Mouse (Mus musculus) ovary, adult 18-20 months (tissue): ENCODE results near the gene Acoxl.
A peak's percentile ranks its signal among the peaks of the same experiment; 100 is the strongest.

Experiments
- DNase-seq: peaks from one replicate; pipeline ENCODE4 v3.0.0; 2022; ENCODE audit warnings: low spot score, mixed read lengths

The Acoxl gene

DNA sequence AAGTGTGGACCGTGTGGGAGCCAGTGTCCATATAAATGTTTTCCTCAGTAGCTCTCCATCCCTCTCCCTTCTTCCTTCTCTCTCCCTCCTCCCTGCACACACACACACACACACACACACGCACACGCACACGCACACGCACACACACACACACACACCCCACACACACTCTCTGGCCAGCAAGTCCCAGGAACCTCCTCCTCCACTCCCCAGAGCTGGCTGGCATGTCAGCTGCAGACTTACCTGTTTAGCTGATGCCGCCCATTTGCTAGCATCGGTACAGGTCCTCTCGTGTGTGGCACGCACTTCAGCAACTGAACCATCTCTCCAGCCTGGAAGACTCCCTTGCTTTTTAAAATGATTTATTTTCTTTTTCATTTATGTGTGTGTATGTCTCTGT, 280.3 kb downstream of the Acoxl start:
- no peak for DNase-seq

DNA sequence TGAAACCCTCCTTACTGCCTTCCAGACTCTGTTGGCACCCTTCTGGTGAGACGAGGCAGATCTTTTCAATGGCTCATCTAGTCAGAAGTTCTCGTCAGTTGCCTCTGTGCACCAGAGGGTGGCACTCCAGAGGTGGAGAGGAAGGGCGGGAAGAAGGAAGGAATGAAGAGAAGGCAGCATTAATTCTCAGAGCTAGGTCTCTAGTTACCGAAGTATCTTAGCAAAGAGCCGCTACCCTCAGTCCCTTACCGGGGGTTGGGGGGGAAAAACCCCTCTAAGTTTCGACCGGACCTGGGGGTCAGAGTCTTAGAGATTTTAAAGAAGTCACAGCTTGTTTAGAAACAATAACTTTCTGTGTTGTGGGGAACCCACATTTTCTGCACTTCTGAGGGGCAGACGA, 283.8 kb downstream of the Acoxl start:
- DNase-seq = peak; percentile 32

DNA sequence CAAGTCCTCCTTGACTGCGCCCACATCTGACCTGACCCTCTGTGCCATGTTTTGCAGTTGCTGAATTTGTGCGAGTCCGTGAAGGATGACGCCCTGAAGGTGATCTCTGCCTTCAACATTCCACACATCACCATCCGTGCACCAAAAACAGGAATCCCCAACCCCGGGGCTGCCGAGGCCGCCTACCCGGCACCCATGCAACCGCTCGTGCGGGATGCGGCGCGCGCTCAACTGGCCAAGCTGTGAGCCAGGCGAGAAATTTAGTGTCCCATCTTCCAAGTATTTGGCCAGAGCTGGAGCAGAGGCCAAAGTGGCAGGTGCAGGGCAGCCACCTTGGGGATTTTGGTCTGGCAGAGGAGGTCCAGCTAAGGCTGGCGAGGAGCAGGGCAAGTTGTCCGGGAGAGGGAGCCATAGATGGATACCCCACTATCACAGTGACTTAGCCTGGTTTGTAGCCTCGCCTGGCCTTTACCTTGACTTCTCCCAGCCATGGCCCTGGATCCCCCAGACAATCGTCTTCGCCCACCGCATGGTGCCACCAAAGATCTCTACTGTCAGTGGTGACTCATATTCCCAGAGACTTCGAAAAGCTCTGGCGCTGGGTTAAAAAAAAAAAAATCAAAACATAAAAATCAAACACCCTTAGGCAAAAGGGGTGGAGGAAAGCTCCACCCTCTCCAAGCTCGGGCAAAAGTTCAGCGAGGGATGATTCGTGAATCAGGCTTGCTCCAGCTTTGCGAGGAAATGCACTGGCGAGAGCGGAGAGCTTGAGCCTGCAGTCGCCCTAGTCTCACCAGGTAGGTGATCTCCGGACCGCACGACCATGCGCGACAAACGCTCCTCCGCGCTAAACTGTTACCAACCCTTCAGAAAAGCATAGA, 284.5 kb downstream of the Acoxl start:
- no peak for DNase-seq

DNA sequence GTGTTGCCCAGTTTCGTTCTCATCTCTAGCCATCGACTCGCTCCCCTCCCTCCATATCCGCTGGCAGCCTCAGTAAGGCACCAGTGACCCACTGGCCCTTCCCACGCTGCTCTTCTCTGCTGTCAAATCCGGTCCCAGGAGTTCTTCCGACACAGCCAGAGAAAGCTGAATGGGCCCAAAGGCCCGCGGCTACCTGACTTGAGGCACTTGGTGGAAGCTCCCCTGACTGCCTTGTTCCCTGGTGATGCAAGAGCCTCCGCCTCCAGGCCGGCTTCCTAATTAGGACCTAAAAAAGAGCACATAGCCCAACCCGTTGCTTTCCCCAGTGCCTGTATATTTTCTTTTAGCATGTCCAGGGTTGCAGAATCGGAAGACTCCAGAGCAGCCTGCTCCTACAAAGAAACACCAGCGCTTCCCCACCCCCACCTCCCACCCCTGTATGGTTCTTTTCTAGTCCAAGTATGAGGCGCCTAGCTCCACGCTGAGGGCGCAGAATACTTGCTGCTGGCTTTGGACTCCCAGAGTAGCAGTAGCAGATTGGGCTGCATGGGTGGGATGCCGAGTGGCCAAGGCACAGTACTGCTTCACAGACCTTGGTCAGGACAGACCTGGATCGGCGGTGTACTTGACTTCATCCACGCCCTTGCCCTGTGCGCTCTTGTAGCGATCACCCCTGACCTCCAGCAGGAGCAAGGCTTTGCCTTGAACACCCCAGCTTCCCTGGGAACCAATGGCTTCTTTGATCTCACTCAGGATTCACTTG, 285.4 kb downstream of the Acoxl start:
- no peak for DNase-seq

DNA sequence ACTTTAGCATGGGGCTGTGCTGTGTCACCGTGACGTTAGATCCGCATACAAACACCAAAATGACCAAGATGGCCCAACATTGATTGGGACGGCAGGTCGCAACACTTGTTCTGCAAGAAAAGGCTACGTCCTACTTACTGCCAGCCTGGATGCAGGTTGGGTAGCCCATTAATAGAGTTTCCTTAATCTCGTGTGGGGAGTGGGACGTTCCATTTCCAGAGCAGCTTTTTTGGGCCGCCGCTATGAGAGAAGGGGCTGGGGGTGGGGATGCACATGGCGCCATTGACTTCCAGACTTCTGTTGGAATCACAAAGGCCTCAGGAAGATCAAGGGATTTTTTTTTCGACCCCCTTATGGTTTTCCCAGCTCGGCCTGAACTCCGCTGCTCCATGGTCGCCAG, 286.0 kb downstream of the Acoxl start:
- DNase-seq = no peak

DNA sequence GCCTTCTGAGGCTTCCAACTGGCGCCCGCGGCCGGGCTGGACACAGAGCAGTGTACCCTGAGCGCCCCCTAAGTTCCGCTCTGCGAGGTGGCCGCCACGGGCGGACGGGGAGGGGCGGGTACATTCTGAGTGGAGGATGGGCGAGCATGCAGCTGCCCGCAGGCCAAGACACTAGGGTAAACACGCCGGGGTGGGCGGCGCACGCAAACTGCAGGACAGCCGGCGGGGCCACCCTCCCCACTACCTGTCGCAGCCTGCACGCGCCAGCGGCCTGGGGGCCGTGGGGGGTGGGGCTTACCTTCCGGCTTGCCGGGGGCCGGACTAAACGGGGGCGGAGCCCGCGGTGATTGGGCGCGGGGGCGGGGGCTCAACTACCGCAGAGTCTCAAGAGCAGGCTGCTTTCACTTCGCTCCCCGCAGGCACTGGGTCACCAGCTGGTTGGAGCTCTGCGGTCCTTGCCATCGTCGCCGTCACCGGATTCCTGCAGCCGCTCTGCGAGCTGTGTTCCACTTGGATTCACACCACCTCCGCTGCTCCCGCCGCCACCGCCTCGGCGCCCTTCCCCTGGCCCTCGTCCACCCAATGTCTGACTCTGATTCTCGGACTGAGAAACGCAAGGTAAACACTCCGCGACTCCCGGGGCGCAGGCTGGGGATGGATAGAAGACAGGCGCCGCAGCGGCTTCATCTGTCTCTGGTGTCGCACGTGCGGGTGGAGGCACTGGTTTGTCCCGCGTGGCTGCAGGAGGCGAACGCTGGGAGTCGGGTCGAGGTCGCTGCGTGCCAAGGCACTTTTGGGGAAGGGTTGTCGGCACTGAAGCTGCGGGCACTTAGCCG, 287.2 kb downstream of the Acoxl start, which contains the start of gene Bcl2l11:
Gene Bcl2l11 (plus strand): TSS at position 404 of the 836 bp plus-strand sequence.
- peak; percentile 95 for DNase-seq

DNA sequence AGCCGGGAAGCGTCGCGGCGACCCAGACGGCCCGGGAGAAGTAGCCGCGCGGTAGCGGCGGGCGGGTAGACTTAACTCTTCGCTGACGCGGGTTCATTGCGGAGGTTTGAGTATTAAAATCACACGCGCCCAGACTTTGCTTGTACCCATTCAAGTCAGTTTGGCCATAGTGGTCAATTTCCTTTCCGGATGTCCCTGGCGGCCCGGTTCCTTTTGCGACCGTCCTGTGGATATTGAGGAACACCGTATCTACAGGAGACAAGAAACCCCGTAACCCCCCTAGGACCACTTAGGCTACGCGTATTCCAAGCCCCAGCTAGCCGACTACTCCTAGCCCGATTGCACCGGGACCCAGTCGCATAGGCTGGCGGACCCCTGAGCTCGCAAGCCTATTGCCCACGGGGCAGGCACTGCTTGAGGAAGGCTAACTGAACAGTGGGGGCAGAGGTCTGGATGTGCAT, 287.9 kb downstream of the Acoxl start:
- DNase-seq = no peak

DNA sequence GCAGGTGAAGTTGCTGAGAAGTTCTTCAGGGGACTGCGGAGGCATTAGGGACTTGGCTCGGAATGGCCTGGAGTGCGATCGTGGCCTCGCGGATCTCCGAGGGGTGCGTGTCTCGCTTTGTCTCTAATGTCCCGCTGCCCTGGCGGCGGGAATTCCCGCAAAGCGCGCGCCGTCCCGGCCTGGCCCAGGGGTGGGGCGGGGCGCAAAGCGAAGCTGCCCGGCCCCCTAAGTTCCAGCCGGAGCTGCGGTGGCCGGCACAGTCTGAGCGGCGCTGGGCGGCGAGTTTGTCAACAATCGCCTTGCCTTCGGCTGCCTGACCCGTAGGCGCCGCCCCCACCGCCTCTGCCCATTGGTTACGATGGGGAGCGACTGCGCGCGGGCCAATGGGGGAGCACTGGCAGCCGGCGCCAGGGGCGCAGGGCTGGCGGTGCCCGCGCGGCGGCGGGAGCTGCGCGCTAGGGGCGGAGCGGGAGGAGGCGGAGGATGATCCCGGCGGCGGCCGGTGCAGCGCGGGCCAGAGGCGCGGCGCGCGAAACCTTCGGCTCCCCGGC, 288.5 kb downstream of the Acoxl start:
- DNase-seq = peak; percentile 96

DNA sequence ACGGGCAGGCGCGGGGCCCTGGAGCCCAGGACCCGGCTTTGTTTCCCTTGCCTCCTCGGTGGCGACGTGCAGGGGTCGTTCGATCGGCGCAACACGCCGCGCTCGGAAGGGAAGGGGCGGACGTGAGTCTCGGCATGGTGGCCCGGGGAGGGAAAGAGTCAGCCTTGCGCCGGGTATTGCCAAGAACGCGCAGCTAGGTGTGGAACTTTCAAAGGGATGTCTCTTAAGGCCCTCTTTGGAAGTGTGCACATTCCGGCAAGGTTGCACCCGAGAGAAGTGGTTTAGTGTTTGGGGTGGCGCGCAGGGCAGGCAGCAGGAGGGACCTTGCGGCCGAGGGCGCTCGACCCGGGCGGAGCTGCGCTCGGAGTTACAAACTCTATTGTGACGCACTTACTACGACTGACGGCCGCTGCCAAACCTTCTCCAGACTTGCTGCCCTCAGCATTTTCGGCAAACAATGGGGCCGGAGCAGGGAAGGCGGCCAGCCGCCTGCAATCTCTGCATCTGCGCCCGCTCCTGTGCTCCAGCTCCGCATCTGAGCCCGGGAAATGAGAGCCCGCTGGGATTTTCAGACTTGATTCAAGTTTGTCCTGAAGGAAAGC, 289.1 kb downstream of the Acoxl start:
- DNase-seq = peak; percentile 77

DNA sequence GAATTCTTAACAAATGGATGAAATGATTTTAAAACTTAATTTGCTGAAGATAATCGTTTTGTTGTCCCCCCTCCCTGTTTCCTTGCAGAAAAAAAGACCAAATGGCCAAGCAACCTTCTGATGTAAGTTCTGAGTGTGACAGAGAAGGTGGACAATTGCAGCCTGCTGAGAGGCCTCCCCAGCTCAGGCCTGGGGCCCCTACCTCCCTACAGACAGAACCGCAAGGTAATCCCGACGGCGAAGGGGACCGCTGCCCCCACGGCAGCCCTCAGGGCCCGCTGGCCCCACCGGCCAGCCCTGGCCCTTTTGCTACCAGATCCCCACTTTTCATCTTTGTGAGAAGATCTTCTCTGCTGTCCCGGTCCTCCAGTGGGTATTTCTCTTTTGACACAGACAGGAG, 289.9 kb downstream of the Acoxl start:
- no peak for DNase-seq

DNA sequence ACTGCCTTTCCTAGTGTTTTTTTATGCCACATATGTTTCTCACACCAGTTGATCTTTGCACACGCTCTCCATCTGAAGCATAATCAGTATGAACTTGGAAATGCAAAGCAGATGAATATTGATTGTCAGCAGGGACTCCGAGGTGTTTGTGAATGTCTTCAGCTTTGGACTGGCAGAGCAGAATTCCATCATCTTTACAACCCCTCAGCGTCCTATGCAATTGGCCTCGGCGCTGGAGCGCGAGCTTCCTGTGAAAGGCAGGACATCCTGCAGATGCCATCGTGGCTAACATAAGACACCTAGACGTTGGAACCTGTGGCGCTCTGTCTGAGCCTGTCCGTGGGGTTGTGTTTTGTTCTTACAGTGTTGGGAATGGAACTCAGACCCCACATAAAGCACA, 292.8 kb downstream of the Acoxl start:
- no peak for DNase-seq

DNA sequence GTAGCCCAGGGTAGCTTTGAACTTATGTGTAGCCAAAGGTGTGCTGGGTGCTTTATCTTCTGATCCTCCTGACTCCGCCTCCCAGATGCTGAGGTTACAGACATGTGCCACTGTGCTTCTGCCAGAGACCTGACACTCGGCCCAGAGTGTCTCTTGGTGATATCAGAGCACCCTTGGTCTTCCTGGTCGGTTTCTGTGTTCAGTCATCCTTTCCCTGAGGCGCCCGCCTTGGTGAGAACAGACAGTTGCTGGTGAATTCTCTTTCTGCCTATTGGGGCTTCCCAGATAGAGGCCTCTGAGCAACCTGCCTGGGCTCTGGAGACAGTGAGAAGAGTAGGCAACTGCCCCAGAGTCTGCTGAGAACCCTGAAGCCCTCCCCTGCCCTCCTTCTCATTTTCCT, 294.0 kb downstream of the Acoxl start:
- DNase-seq = no peak

DNA sequence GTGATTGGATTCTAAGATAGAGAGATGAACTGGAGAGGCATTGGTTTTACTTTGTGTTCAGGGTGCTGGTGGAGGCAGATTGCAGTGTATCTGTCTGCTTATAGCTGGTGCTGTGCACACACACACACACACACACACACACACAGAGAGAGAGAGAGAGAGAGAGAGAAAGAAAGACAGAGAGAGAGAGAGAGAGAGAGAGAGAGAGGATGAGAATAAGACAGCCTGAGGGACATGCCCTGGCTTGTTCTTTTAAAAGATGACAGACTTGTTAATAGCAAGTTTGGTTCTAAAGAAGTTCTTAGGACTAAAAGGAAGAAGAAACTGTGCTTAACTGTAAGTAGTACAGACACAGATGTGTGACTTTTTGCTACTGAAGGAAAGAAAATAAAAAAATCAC, 295.2 kb downstream of the Acoxl start:
- DNase-seq = no peak

DNA sequence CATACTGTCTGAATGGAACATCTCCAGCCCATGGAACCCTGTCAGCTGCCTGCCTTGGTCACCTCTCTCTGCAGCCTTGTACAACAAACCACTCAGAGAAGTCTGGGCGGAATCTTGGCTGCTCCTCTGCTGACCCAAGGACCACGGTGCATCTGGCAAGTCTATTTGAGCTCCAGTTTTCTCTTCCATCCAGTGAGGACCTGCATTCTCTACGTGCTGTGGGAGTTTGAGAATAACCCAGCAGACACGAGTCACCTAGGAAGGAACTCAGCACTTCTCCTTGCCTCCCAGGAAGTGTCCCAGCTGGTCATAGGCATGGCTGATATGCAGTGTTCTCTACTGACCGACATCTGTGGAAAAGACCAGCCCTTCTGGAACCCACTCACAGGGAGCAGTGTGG, 295.8 kb downstream of the Acoxl start:
- DNase-seq = no peak

DNA sequence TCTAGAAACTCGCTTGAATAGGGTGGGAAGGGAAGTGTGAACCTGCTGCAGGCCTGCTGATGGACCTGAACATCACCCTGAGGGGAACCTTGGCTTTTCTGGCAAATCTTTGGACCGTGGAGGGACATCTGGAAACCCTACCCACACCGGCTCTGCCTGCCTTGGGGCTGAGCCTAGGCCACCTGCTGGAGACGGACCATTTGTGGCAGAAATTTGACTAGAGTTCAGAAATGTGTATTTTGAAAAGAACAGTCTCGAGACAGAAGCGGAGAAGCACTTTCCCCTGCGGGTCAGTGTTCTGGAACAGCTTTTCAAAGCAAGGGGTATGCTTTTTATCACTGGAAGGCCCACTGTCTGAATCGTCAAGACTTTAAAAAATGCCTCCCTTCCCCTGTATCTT, 296.3 kb downstream of the Acoxl start:
- no peak for DNase-seq

DNA sequence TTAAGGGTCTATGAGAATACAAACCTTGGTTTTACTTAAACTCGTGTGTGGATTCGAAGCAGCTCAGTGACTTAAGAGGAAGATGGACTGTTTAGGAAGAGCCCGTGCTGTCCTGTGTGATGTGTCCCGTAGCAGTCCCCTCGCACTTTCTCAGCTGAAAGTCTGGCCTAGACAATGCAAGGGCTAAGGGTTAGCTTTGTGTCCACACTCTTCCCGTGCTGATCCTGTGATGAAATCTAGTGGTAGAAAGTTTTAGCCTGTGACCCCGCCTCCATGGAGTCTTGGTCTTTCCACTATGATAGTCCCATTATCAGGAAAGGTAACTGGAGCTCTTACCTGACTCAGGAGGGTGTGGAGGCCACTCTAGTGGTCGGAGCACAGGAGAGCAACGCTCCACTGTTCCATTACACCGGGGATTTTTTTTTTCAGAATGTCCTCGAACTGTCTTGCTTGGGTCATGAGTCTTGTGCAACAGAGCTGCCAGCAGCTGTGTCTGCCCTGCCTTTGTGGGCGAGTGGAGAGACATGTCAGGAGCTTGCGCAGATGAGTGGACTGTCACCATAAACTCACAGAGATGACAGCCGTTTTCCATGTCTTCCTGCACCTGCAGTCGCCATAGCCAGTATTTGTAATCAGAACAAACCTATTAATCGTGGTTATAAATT, 298.2 kb downstream of the Acoxl start:
- no peak for DNase-seq

DNA sequence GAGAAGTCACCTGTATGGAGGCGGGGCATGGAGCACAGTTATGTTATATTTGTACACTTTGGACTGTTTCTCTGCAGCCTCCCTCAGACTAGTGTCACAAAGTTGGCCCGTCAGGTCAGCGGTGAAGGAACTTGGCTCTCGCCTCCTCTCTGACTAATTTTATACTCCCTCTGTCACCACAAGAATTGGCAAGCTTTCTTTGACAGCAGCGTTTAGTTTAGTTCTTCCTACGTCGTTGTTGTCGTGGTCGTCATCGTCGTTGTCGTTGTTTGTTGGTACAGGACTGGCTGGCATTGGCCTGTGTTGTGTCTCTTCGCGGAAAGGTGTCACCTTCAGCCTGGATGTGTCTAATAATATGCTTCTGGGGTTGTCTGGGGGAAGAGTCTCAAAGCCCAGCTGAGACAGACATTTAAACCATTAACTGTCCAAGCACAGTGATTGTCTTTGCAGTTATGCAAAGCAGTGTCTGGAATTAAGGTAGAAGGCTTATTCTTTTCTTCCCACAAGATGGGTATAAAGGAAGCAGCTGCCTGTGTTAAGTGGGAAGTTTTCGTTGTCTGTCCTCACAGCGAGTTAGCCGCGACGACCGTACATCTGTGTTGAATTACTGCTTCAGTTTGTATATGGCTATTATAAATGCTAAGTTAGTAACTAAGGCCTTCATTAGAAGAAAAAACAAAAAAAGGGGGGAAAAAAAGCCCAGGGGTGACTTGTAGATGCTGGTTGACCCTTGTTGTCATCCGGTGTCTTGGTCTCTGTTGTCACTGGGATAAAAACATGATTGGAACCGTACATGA, 299.0 kb downstream of the Acoxl start:
- no peak for DNase-seq

DNA sequence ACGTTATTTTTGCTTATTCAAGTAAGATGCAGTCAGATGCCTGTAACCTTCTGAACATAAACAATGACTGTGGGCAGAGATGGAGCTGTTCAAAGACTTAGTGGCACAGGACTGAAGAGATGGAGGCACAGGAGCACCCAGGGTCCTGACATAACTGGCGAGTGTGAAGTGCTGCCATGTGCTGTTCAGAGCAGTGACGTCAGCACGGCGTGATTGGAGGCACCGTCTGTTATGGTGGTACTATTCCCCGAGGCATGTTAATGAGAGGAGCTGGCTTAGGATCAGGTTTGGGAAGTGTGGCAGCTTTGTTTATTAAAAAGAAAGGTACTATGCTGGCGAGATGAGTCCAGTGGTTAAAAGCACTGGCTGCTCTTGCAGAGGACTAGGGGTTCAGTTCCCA, 300.2 kb downstream of the Acoxl start:
- no peak for DNase-seq

DNA sequence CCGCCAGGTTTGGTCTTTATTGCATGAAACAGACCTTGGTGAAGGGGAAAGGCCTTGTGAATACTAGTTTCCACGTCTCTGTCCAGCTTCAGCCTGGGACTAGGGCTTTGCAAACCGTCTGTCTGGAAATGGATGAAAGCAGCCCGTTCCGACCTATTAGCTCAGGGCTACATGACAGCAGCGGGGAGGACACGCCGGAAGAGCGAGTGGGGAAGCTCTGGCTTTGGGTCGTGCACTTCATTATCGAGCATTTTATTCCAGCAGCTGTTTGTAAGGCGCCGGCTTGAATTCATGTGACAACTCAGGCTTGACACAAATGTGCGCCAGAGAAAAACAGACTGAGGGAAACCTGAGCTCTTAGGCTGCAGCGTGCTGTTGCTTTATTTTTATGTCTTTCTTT, 301.1 kb downstream of the Acoxl start:
- no peak for DNase-seq

DNA sequence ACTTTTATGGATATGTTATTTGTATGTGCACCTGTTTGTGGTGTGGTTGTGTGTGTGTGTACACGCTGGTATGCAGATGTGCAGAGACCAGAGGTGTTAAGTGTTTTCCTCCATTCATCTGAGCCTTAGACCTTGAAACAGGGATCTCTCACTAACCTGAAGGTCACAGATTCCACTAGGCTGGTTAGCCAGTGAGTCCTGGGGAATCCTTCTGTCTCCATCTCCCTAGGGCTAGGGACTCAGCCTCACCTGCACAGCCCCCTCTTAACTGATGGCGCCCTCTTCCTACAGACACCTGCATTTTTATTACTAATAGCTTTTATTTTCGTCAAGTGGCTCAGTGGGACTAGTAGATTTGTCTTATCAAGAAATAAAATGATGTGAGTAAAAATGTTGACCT, 301.5 kb downstream of the Acoxl start:
- no peak for DNase-seq
